Mouse (Mus musculus) layer of hippocampus, adult 11-12 months (tissue): ENCODE measurements around the gene Nbeal1.

Experiments
- DNase-seq: peaks from one replicate; pipeline ENCODE4 v3.0.0; 2022; ENCODE audit warnings: low spot score

Gene Nbeal1

GRCm38 (mm10) chr1:60343630-60344455, 163.4 kb downstream of the Nbeal1 start:
- no peak for DNase-seq

DNA sequence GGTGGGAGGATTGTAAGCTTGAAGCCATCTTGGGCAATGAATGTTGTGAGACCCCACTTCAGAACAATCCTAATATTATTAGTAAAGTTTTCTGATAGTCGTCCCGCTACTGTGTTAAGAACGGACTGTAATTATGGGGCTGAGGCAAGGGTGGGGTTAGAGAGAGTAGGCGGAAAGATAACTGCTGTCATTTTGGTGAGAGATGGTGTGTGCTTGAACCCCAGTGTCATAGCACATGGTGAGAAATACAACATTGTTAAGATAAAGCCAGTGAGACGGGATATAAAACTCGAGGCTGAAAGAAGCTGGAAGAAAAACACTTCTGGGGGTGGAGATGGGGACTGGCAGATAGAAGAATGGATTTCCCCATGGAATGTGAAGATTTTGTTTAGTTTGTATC, 164.3 kb downstream of the Nbeal1 start:
- DNase-seq = no peak

GRCm38 (mm10) chr1:60345712-60346111, 165.3 kb downstream of the Nbeal1 start:
- no peak for DNase-seq

DNA sequence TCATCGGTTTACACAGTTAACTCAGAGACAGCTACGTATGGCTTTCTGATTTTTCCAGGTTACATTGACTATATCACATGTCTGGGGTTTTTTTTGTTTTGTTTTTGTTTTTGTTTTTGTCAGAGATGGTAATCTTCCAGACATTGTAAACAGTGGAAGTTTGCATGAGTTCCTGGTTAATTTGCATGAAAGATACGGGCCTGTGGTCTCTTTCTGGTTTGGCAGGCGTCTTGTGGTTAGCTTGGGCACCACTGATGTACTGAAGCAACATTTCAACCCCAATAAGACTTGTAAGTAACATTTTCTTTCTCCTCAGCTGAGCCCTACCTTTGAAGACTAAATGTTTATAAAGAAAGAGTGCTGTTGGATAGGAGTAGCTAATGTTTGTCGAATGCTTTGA, 172.4 kb downstream of the Nbeal1 start:
- no peak for DNase-seq

- no peak for DNase-seq
Measured at GRCm38 (mm10) chr1:60361626-60362025, 181.2 kb downstream of the Nbeal1 start.

- no peak for DNase-seq
Measured at GRCm38 (mm10) chr1:60376556-60376955, 196.2 kb downstream of the Nbeal1 start.

- DNase-seq = no peak
Measured at GRCm38 (mm10) chr1:60381910-60382309, 201.5 kb downstream of the Nbeal1 start.
